Comparison of ENCODE assay signal across 29 mouse cellular contexts in the genomic region with DNA sequence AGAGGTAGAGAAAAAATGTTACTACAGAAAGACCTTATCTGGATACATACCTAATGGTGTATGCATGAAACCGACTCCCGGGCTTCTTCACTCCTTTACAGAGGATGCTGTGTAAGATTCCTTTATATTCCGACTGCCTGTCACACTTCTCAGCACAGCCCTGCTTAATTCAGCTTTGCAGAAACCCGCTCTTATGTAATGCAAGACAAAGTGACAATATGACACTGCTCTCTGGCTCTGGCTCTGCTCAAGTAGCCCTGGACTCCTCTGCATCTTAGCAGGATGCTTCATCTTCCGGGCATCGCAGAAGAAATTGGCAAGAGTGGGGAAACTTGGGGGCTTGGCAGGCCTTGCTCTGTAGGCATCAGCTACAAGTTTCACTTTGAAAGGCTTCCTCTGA. TPM values are rescaled to one million over a fixed set of nuclear protein-coding genes. Genes with fewer than 3 reads are reported as not detected.
"Had no signal": no experiment of that assay in that cellular context is flagged by ENCODE, and none has a peak within 500 bp of the region (broad histone marks: within the 10 kb centered on the region; RNA-seq: fewer than 3 reads in every experiment).

No protein-coding gene starts in this region.

- H3K4me3 ChIP-seq: gastrocnemius, adult 2 months; heart, embryonic 10.5 days; heart, embryonic 12.5 days; hindbrain, embryonic 10.5 days; hindbrain, embryonic 12.5 days; intestine, embryonic 15.5 days; limb, embryonic 10.5 days; limb, embryonic 12.5 days; liver, embryonic 13.5 days; liver, embryonic 15.5 days had no signal

- DNase-seq: gastrocnemius, adult 2 months; gastrocnemius, postnatal 10 days; gastrocnemius, postnatal 25 days; heart, adult 18-20 months; heart, postnatal 10 days; heart, postnatal 4 days; kidney, adult 18-20 months; kidney, adult 8-10 months; kidney, postnatal 10 days; kidney, postnatal 25 days; kidney, postnatal 4 days; layer of hippocampus, adult 9-11 months; liver; liver, embryonic 13.5 days; liver, postnatal 0 days had no signal

- H3K27ac ChIP-seq: gastrocnemius, adult 2 months; heart, embryonic 10.5 days; hindbrain, embryonic 10.5 days; hindbrain, embryonic 12.5 days; hindbrain, embryonic 14.5 days; intestine, embryonic 15.5 days; limb, embryonic 10.5 days; limb, embryonic 12.5 days; liver, embryonic 13.5 days; liver, embryonic 15.5 days had no signal

- ATAC-seq: hindbrain, embryonic 16.5 days; inflammation-experienced regulatory T-cells, adult 6 months; intestine, embryonic 15.5 days; intestine, postnatal 0 days; liver, postnatal 0 days had no signal

RNA-seq across cellular contexts. Expression of a gene that starts 28.9 kb away (rescaled TPM):
- total RNA-seq: granulocyte monocyte progenitor cell, adult 5-6 weeks; heart, adult 18-20 months; heart, postnatal 10 days; heart, postnatal 25 days; heart, postnatal 4 days had no signal
